Mouse (Mus musculus): Measurements from ENCODE around the gene Ubqln5. TPM values are rescaled to one million over a fixed set of nuclear protein-coding genes. Genes with fewer than 3 reads are reported as not detected.

The Ubqln5 gene
- polyA plus RNA-seq, 1 experiment from 2014 or later, result not detected

DNA sequence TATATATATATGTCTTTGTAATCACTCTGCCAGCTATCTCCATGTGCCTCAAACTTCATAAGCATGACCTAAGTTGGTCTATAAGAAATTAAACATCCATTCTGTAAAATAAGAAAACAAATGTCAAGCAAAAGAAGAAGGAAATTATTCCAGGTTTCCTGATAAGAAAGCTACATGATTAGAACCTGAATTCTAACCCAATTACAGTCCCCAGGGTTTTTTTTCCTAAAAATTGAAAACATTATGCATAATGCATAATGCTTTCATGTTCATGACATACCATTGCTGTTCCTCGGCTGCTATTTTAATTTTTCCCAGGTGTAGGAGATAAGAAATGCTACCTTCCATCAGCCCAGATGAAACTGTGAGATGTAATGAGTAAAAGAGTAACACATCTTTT, 44.3 kb downstream of the Ubqln5 start, which contains the start of gene Olfr645:
TSS of gene Olfr645 (minus strand) at position 101 of the 400 bp plus-strand sequence.
- Histone ChIP-seq H3K4me3 (replicated peaks) (no peak within 1 kb of the TSS), H3K27me3 (no peaks in the 10 kb centered on the region), H3K9ac (replicated peaks) (no peak within 1 kb of the TSS), H3K4me1 (replicated peaks) (no peaks in the 10 kb centered on the region), H3K27ac (no peak within 1 kb of the TSS), H3K4me2 (no peak within 1 kb of the TSS), H3K9me3 (no peaks in the 10 kb centered on the region), H3K36me3 (no peaks in the 10 kb centered on the region)
- WGBS, result 72% methylated on average over 1 of the region's 1 CpGs
- ATAC-seq (ENCODE audit: insufficient number of reproducible peaks, insufficient read depth, low FRiP score, low TSS enrichment, low read depth), result no peak

Other genes with a start within 250 kb of the Ubqln5 start
- not detected in 2 replicates for gene Olfr66, start 243.6 kb downstream of the Ubqln5 start, polyA plus RNA-seq (2016; fragmentation: Nextera tagmentation; extraction: Ambion mirVana)
- not detected in 2 replicates for gene Olfr64, start 235.3 kb downstream of the Ubqln5 start, polyA plus RNA-seq (2016; fragmentation: Nextera tagmentation; extraction: Ambion mirVana)
- not detected in 2 replicates for gene Olfr65, start 226.3 kb downstream of the Ubqln5 start, polyA plus RNA-seq (2016; fragmentation: Nextera tagmentation; extraction: Ambion mirVana)
- gene Olfr631, start 201.0 kb downstream of the Ubqln5 start, polyA plus RNA-seq (2016; fragmentation: Nextera tagmentation; extraction: Ambion mirVana), result not detected in 2 replicates
- gene Olfr632, start 195.5 kb downstream of the Ubqln5 start, polyA plus RNA-seq (2016; fragmentation: Nextera tagmentation; extraction: Ambion mirVana), result not detected in 2 replicates
- not detected in 2 replicates for gene Olfr633, start 185.4 kb downstream of the Ubqln5 start, polyA plus RNA-seq (2016; fragmentation: Nextera tagmentation; extraction: Ambion mirVana)
- not detected in 2 replicates for gene Olfr635, start 158.7 kb downstream of the Ubqln5 start, polyA plus RNA-seq (2016; fragmentation: Nextera tagmentation; extraction: Ambion mirVana)
- gene Olfr638, start 131.1 kb downstream of the Ubqln5 start, polyA plus RNA-seq (2016; fragmentation: Nextera tagmentation; extraction: Ambion mirVana), result not detected in 2 replicates
- gene Olfr639, start 112.5 kb downstream of the Ubqln5 start, polyA plus RNA-seq (2016; fragmentation: Nextera tagmentation; extraction: Ambion mirVana), result not detected in 2 replicates
- not detected in 2 replicates for gene Olfr640, start 104.3 kb downstream of the Ubqln5 start, polyA plus RNA-seq (2016; fragmentation: Nextera tagmentation; extraction: Ambion mirVana)
- gene Olfr641, start 94.4 kb downstream of the Ubqln5 start, polyA plus RNA-seq (2016; fragmentation: Nextera tagmentation; extraction: Ambion mirVana), result not detected in 2 replicates
- gene Olfr642, start 77.2 kb downstream of the Ubqln5 start, polyA plus RNA-seq (2016; fragmentation: Nextera tagmentation; extraction: Ambion mirVana), result not detected in 2 replicates
- gene 4930516K23Rik, start 68.4 kb downstream of the Ubqln5 start, polyA plus RNA-seq (2016; fragmentation: Nextera tagmentation; extraction: Ambion mirVana), result not detected in 2 replicates
- gene Olfr644, start 58.0 kb downstream of the Ubqln5 start, polyA plus RNA-seq (2016; fragmentation: Nextera tagmentation; extraction: Ambion mirVana), result not detected in 2 replicates
- gene Olfr645, start 44.4 kb downstream of the Ubqln5 start, polyA plus RNA-seq (2016; fragmentation: Nextera tagmentation; extraction: Ambion mirVana), result not detected in 2 replicates
- gene Olfr646, start 25.0 kb downstream of the Ubqln5 start, polyA plus RNA-seq (2016; fragmentation: Nextera tagmentation; extraction: Ambion mirVana), result not detected in 2 replicates
- gene Olfr643, start 7.6 kb upstream of the Ubqln5 start, polyA plus RNA-seq (2016; fragmentation: Nextera tagmentation; extraction: Ambion mirVana), result not detected in 2 replicates
- not detected in 2 replicates for gene Ubqln3, start 13.5 kb upstream of the Ubqln5 start, polyA plus RNA-seq (2016; fragmentation: Nextera tagmentation; extraction: Ambion mirVana)
- not detected in 2 replicates for gene Ubqlnl, start 20.7 kb upstream of the Ubqln5 start, polyA plus RNA-seq (2016; fragmentation: Nextera tagmentation; extraction: Ambion mirVana)
- gene Olfm5, start 35.0 kb upstream of the Ubqln5 start, polyA plus RNA-seq (2016; fragmentation: Nextera tagmentation; extraction: Ambion mirVana), result not detected in 2 replicates
- gene Olfr648, start 53.6 kb upstream of the Ubqln5 start, polyA plus RNA-seq (2016; fragmentation: Nextera tagmentation; extraction: Ambion mirVana), result 0.23 and 0.26 TPM in 2 replicates
- not detected in 2 replicates for gene Olfr649, start 66.2 kb upstream of the Ubqln5 start, polyA plus RNA-seq (2016; fragmentation: Nextera tagmentation; extraction: Ambion mirVana)
- 2.2 and 2.8 TPM in 2 replicates for gene Trim6, start 89.0 kb upstream of the Ubqln5 start, polyA plus RNA-seq (2016; fragmentation: Nextera tagmentation; extraction: Ambion mirVana)
- 0.93 and 1.4 TPM in 2 replicates for gene Trim34a, start 114.6 kb upstream of the Ubqln5 start, polyA plus RNA-seq (2016; fragmentation: Nextera tagmentation; extraction: Ambion mirVana)
- 0.08 and 0.09 TPM in 2 replicates for gene Trim5, start 158.3 kb upstream of the Ubqln5 start, polyA plus RNA-seq (2016; fragmentation: Nextera tagmentation; extraction: Ambion mirVana)
- gene Trim12a, start 185.6 kb upstream of the Ubqln5 start, polyA plus RNA-seq (2016; fragmentation: Nextera tagmentation; extraction: Ambion mirVana), result 6.2 and 6.6 TPM in 2 replicates
- gene Trim34b, start 199.6 kb upstream of the Ubqln5 start, polyA plus RNA-seq (2016; fragmentation: Nextera tagmentation; extraction: Ambion mirVana), result not detected in 2 replicates
- 2.4 and 2.5 TPM in 2 replicates for gene Trim12c, start 223.5 kb upstream of the Ubqln5 start, polyA plus RNA-seq (2016; fragmentation: Nextera tagmentation; extraction: Ambion mirVana)
- gene Trim30b, start 240.1 kb upstream of the Ubqln5 start, polyA plus RNA-seq (2016; fragmentation: Nextera tagmentation; extraction: Ambion mirVana), result not detected in 2 replicates